Mouse (Mus musculus): ENCODE measurements at regions not wholly inside any gene's neighbourhood (a gene's known extent, or its start where the extent isn't known, plus 50 kb on each side); places are given as distances from the start of the nearest gene placed in this dataset.
A peak's percentile ranks its signal among the peaks of the same experiment; 100 is the strongest.

- no peaks in the 10 kb centered on the region for H3K36me3 ChIP-seq (ENCODE audit: control insufficient read depth, insufficient read depth, low read length)
- WGBS: 90% methylated on average over 4 of the region's 4 CpGs
- no peak for TF ChIP-seq POLR2A (IDR thresholded peaks at IDR 0.05; ENCODE audit: extremely low read depth, insufficient read depth, low read length)
- TF ChIP-seq CTCF (IDR thresholded peaks at IDR 0.05; ENCODE audit: low read depth, low read length): no peak
- no peaks in the 10 kb centered on the region for H3K4me1 ChIP-seq (ENCODE audit: control insufficient read depth, insufficient read depth, low read length)
- no peak overlapping the region for H3K9ac ChIP-seq (ENCODE audit: low read depth, low read length)
- no peak overlapping the region for H3K27ac ChIP-seq (replicated peaks; ENCODE audit: insufficient read depth, low read depth, low read length)
- H3K4me3 ChIP-seq (ENCODE audit: insufficient read depth, low read depth, low read length): no peak overlapping the region
- no peaks in the 10 kb centered on the region for H3K27me3 ChIP-seq (ENCODE audit: control insufficient read depth, insufficient read depth, low read length)
- H3K79me2 ChIP-seq (ENCODE audit: control insufficient read depth, insufficient read depth, low read length): no peaks in the 10 kb centered on the region
- DNase-seq (ENCODE audit: extremely low read depth, low read depth, low spot score): no peak
Observed at GRCm38 (mm10) chr12:15586706-15587442, 229.8 kb downstream of the Trib2 start.

- no peak for TF ChIP-seq POLR2A (IDR thresholded peaks at IDR 0.05; ENCODE audit: extremely low read depth, insufficient read depth, low read length)
- no peak for TF ChIP-seq CTCF (IDR thresholded peaks at IDR 0.05; ENCODE audit: low read depth, low read length)
- 83% methylated on average over 1 of the region's 1 CpGs for WGBS
- H3K79me2 ChIP-seq (ENCODE audit: control insufficient read depth, insufficient read depth, low read length): no peaks in the 10 kb centered on the region
- H3K4me3 ChIP-seq (ENCODE audit: insufficient read depth, low read depth, low read length): no peak overlapping the region
- DNase-seq (ENCODE audit: extremely low read depth, low read depth, low spot score): no peak
- H3K4me1 ChIP-seq (ENCODE audit: control insufficient read depth, insufficient read depth, low read length): no peaks in the 10 kb centered on the region
- no peak overlapping the region for H3K9ac ChIP-seq (ENCODE audit: low read depth, low read length)
- H3K27ac ChIP-seq (replicated peaks; ENCODE audit: insufficient read depth, low read depth, low read length): no peak overlapping the region
- H3K27me3 ChIP-seq (ENCODE audit: control insufficient read depth, insufficient read depth, low read length): no peaks in the 10 kb centered on the region
- H3K36me3 ChIP-seq (ENCODE audit: control insufficient read depth, insufficient read depth, low read length): no peaks in the 10 kb centered on the region
Observed at GRCm38 (mm10) chr12:15585845-15586244, 230.9 kb downstream of the Trib2 start.

- Histone ChIP-seq H3K36me3 (ENCODE audit: control insufficient read depth, insufficient read depth, low read length) (no peaks in the 10 kb centered on the region), H3K27me3 (ENCODE audit: control insufficient read depth, insufficient read depth, low read length) (no peaks in the 10 kb centered on the region), H3K4me3 (ENCODE audit: insufficient read depth, low read depth, low read length) (no peak overlapping the region), H3K79me2 (ENCODE audit: control insufficient read depth, insufficient read depth, low read length) (no peaks in the 10 kb centered on the region), H3K27ac (replicated peaks; ENCODE audit: insufficient read depth, low read depth, low read length) (no peak overlapping the region), H3K4me1 (ENCODE audit: control insufficient read depth, insufficient read depth, low read length) (no peaks in the 10 kb centered on the region), H3K9ac (ENCODE audit: low read depth, low read length) (no peak overlapping the region)
- no peak for DNase-seq (ENCODE audit: extremely low read depth, low read depth, low spot score)
- no peak for TF ChIP-seq CTCF (IDR thresholded peaks at IDR 0.05; ENCODE audit: low read depth, low read length)
- no peak for TF ChIP-seq POLR2A (IDR thresholded peaks at IDR 0.05; ENCODE audit: extremely low read depth, insufficient read depth, low read length)
- WGBS: 93% methylated on average over 4 of the region's 4 CpGs
Observed at GRCm38 (mm10) chr12:15584721-15585120, 232.0 kb downstream of the Trib2 start.

GRCm38 (mm10) chr12:15566785-15567109 lies 250.0 kb downstream of the Trib2 start:
- no peak for DNase-seq (ENCODE audit: extremely low read depth, low read depth, low spot score)
- H3K27ac ChIP-seq (replicated peaks; ENCODE audit: insufficient read depth, low read depth, low read length): no peak overlapping the region
- WGBS: 82% methylated on average over 4 of the region's 4 CpGs
- H3K4me1 ChIP-seq (ENCODE audit: control insufficient read depth, insufficient read depth, low read length): no peaks in the 10 kb centered on the region
- no peaks in the 10 kb centered on the region for H3K27me3 ChIP-seq (ENCODE audit: control insufficient read depth, insufficient read depth, low read length)
- no peaks in the 10 kb centered on the region for H3K36me3 ChIP-seq (ENCODE audit: control insufficient read depth, insufficient read depth, low read length)
- H3K79me2 ChIP-seq (ENCODE audit: control insufficient read depth, insufficient read depth, low read length): no peaks in the 10 kb centered on the region
- no peak overlapping the region for H3K4me3 ChIP-seq (ENCODE audit: insufficient read depth, low read depth, low read length)
- H3K9ac ChIP-seq (ENCODE audit: low read depth, low read length): no peak overlapping the region
- TF ChIP-seq POLR2A (IDR thresholded peaks at IDR 0.05; ENCODE audit: extremely low read depth, insufficient read depth, low read length): no peak
- TF ChIP-seq CTCF (IDR thresholded peaks at IDR 0.05; ENCODE audit: low read depth, low read length): no peak

GRCm38 (mm10) chr12:15565941-15566784 lies 250.6 kb downstream of the Trib2 start:
- Histone ChIP-seq H3K79me2 (ENCODE audit: control insufficient read depth, insufficient read depth, low read length) (no peaks in the 10 kb centered on the region), H3K4me1 (ENCODE audit: control insufficient read depth, insufficient read depth, low read length) (no peaks in the 10 kb centered on the region), H3K9ac (ENCODE audit: low read depth, low read length) (no peak overlapping the region), H3K36me3 (ENCODE audit: control insufficient read depth, insufficient read depth, low read length) (no peaks in the 10 kb centered on the region), H3K4me3 (ENCODE audit: insufficient read depth, low read depth, low read length) (no peak overlapping the region), H3K27ac (replicated peaks; ENCODE audit: insufficient read depth, low read depth, low read length) (no peak overlapping the region), H3K27me3 (ENCODE audit: control insufficient read depth, insufficient read depth, low read length) (no peaks in the 10 kb centered on the region)
- 53% methylated on average over 3 of the region's 3 CpGs for WGBS
- TF ChIP-seq POLR2A (IDR thresholded peaks at IDR 0.05; ENCODE audit: extremely low read depth, insufficient read depth, low read length) (no peak), CTCF (IDR thresholded peaks at IDR 0.05; ENCODE audit: low read depth, low read length) (no peak)
- peak; percentile 27 for DNase-seq (ENCODE audit: extremely low read depth, low read depth, low spot score)

- Histone ChIP-seq H3K4me1 (ENCODE audit: control insufficient read depth, insufficient read depth, low read length) (no peaks in the 10 kb centered on the region), H3K79me2 (ENCODE audit: control insufficient read depth, insufficient read depth, low read length) (no peaks in the 10 kb centered on the region), H3K9ac (ENCODE audit: low read depth, low read length) (no peak overlapping the region), H3K36me3 (ENCODE audit: control insufficient read depth, insufficient read depth, low read length) (no peaks in the 10 kb centered on the region), H3K27ac (replicated peaks; ENCODE audit: insufficient read depth, low read depth, low read length) (no peak overlapping the region), H3K27me3 (ENCODE audit: control insufficient read depth, insufficient read depth, low read length) (no peaks in the 10 kb centered on the region), H3K4me3 (ENCODE audit: insufficient read depth, low read depth, low read length) (no peak overlapping the region)
- 75% methylated on average over 4 of the region's 4 CpGs for WGBS
- TF ChIP-seq POLR2A (IDR thresholded peaks at IDR 0.05; ENCODE audit: extremely low read depth, insufficient read depth, low read length) (no peak), CTCF (IDR thresholded peaks at IDR 0.05; ENCODE audit: low read depth, low read length) (no peak)
- no peak for DNase-seq (ENCODE audit: extremely low read depth, low read depth, low spot score)
Observed at GRCm38 (mm10) chr12:15562826-15563225, 253.9 kb downstream of the Trib2 start.

All from liver, adult 2 months (tissue).